Mouse (Mus musculus): ENCODE measurements at regions not wholly inside any gene's neighbourhood (a gene's known extent, or its start where the extent isn't known, plus 50 kb on each side); places are given as distances from the start of the nearest gene placed in this dataset.

- no peak for TF ChIP-seq CTCF (IDR thresholded peaks at IDR 0.05)
- no peak for TF ChIP-seq EP300 (IDR thresholded peaks at IDR 0.05)
Observed at GRCm38 (mm10) chr19:49685588-49686281, 992.7 kb downstream of the Sorcs1 start.

Measured in lung, postnatal 0 days (tissue).